ENCODE assay signal across 12 mouse cellular contexts in genomic region chr1:61402339-61402738, GRCm38 (mm10).
DNase-seq lines count a peak whose midpoint lies in the region; ATAC-seq and TF ChIP-seq lines count a peak whose summit lies in the region.
"Had no signal": no experiment of that assay in that cellular context is flagged by ENCODE, and none has a peak within 500 bp of the region (broad histone marks: within the 10 kb centered on the region; RNA-seq: fewer than 3 reads in every experiment).

No protein-coding gene starts in this region.

- H3K9ac ChIP-seq in lung, embryonic 15.5 days = no peak overlapping the region
- H3K9ac ChIP-seq in intestine, postnatal 0 days (ENCODE audit: low read depth, low read length) = no peak overlapping the region
- H3K9ac ChIP-seq: hindbrain, embryonic 15.5 days had no signal

- intact Hi-C loops in heart, postnatal 25 days (cut with DNase I) = no loop called here

- no peaks in the 10 kb centered on the region for H3K36me3 ChIP-seq in lung, embryonic 15.5 days
- no peaks in the 10 kb centered on the region for H3K36me3 ChIP-seq in intestine, postnatal 0 days (ENCODE audit: control insufficient read depth, insufficient read depth)
- H3K36me3 ChIP-seq: hindbrain, embryonic 15.5 days had no signal

- no peak overlapping the region for H3K27ac ChIP-seq in lung, embryonic 15.5 days
- no peak overlapping the region for H3K27ac ChIP-seq in intestine, postnatal 0 days (ENCODE audit: low read depth, low read length)
- H3K27ac ChIP-seq: hindbrain, embryonic 15.5 days had no signal

- peak overlapping the region; percentile 43 for H3K4me2 ChIP-seq in lung, embryonic 15.5 days
- peak overlapping the region; percentile 35 for H3K4me2 ChIP-seq in intestine, postnatal 0 days (replicated peaks; ENCODE audit: low read depth)
- H3K4me2 ChIP-seq: hindbrain, embryonic 15.5 days had no signal

- WGBS in lung, embryonic 15.5 days = 31% methylated on average over 8 of the region's 8 CpGs
- WGBS in intestine, postnatal 0 days = 48% methylated on average over 8 of the region's 8 CpGs

- no peak for TF ChIP-seq CTCF in intestine, postnatal 0 days (IDR thresholded peaks at IDR 0.05; ENCODE audit: low read depth)

- H3K27me3 ChIP-seq in lung, embryonic 15.5 days = no peaks in the 10 kb centered on the region
- no peaks in the 10 kb centered on the region for H3K27me3 ChIP-seq in intestine, postnatal 0 days (replicated peaks; ENCODE audit: control insufficient read depth, insufficient read depth, low read length)
- H3K27me3 ChIP-seq: hindbrain, embryonic 15.5 days had no signal

- no peak for ATAC-seq in lung, embryonic 15.5 days (ENCODE audit: borderline replicate concordance, extremely low read depth, low FRiP score, low TSS enrichment)
- no peak for ATAC-seq in intestine, postnatal 0 days

- H3K4me3 ChIP-seq in lung, embryonic 15.5 days = peak overlapping the region; percentile 9; the same call in 1 of the 2 replicates
- H3K4me3 ChIP-seq in intestine, postnatal 0 days (ENCODE audit: low read depth, low read length) = 0 out of 2 replicates have a peak overlapping the region, but pooled peaks have one; percentile 7
- H3K4me3 ChIP-seq: hindbrain, embryonic 15.5 days had no signal

- no peaks in the 10 kb centered on the region for H3K4me1 ChIP-seq in lung, embryonic 15.5 days
- H3K4me1 ChIP-seq in intestine, postnatal 0 days (replicated peaks; ENCODE audit: control insufficient read depth, insufficient read depth, low read length) = no peaks in the 10 kb centered on the region
- H3K4me1 ChIP-seq: hindbrain, embryonic 15.5 days had no signal

- DNase-seq in heart, adult 11 months = peak; percentile 88
- no peak for DNase-seq in heart, postnatal 25 days (ENCODE audit: low spot score)
- no peak for DNase-seq in lung, postnatal 14 days
- peak; percentile 1 for DNase-seq in naive thymus-derived CD4-positive, alpha-beta T cell, adult 2 months (ENCODE audit: low read depth)
- DNase-seq in thymus, postnatal 14 days = no peak
- no peak for DNase-seq in urinary bladder, postnatal 4 days (ENCODE audit: low spot score in 2 of 2)
- DNase-seq: cerebellum, adult 9-10 months; layer of hippocampus, postnatal 36 days; thymus, postnatal 25 days had no signal

- no peaks in the 10 kb centered on the region for H3K9me3 ChIP-seq in lung, embryonic 15.5 days
- H3K9me3 ChIP-seq in intestine, postnatal 0 days (ENCODE audit: control insufficient read depth) = no peaks in the 10 kb centered on the region
- H3K9me3 ChIP-seq: hindbrain, embryonic 15.5 days had no signal

Comparison
In these comparisons a context has a peak if more than half of its experiments do, and no peak if none do; other contexts are left out.
1. DNase-seq: peak in heart, adult 11 months (single experiment) and naive thymus-derived CD4-positive, alpha-beta T cell, adult 2 months (single experiment); none in heart, postnatal 25 days (single experiment), lung, postnatal 14 days (single experiment), thymus, postnatal 14 days (single experiment) and urinary bladder, postnatal 4 days (0 of 2).